Mouse (Mus musculus) T-helper 1 cell (primary cell): Measurements from ENCODE around the gene Lce1m.
"Not testable (repeated sequence)": the region's sequence is repeated elsewhere in the genome, so short reads cannot be mapped to it uniquely, and the experiment has no call there.

Experiments used
- in situ Hi-C: fragments of 300-600 bp; cut with MboI, MseI; formaldehyde crosslinking; loops from one replicate; pipeline ENCODE4 v1.15.1; 2025; ENCODE audit warnings: high pct_unique_total_duplicates

Gene Lce1m

GRCm38 (mm10) chr3:93018960-93019359 lies at the start of gene Lce1m:
TSS of gene Lce1m (minus strand) at chr3:93019060.
- in situ Hi-C loops, result no loop called here

DNA sequence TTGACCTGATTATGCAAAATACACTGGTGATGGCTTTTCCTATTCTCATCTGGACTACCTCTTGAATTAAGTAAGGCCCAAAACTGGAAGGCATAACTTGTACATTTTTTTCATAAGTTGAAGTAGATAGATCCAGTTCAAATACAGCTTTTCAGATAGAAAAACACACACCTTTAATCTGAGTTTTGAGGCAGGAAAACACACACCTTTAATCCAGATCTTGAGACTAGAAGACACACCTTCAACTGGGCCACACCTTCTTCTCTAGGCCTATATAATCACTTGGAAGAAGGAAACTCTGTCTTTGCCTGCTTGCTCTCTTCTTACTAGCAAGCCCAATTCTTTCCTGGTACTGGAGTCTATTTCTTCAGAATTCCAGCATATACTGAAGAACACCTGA lies 49.7 kb upstream of the Lce1m start, which contains the start of gene Gm4858:
Gm4858 (plus strand) TSS at position 301 of the 400 bp plus-strand sequence.
- in situ Hi-C loops, result not testable (repeated sequence)

GRCm38 (mm10) chr3:93052826-93053474 lies 34.1 kb upstream of the Lce1m start:
- in situ Hi-C loops, result no loop called here

DNA sequence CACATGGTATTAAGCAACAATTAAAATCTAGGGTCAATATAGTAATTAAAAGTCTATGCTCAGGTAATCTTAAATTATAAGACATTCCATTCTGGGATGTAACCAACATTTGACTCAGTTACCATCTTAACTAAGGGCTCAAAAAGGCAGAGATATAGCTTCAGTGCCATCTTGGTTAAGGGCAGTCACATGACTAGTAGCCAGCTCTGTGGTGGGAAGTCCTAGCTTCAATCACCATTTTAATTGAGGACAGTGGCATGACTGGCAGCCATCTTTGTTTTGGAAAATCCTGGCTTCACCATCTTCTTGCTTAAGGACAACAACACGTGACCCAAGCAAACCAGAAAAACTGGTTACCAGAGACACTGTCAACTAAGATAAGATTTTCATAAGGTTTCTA lies 31.3 kb upstream of the Lce1m start:
- in situ Hi-C loops, result no loop called here

DNA sequence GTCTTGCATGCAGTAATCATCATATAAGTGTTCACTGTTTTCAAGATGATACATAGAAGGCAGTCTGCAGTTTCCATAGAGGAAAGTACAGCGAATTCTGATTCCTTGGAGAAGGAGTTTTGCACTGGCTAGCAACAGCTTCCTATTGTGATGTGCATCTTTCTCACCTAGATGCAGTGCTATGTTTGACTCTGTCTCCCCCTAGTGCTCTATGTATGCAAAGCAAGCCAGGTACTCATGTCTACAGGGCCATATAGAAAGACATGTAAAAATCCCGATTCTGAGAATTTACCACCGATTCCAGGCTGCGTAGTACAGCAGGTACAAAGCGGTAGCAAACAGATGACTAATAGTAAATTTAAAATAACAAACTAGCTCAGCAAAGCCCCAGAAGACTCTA lies 12.6 kb upstream of the Lce1m start:
- in situ Hi-C loops, result no loop called here

- in situ Hi-C loops, result no loop called here
These were observed 6.6 kb upstream of the Lce1m start for GRCm38 (mm10) chr3:93025486-93025885.

DNA sequence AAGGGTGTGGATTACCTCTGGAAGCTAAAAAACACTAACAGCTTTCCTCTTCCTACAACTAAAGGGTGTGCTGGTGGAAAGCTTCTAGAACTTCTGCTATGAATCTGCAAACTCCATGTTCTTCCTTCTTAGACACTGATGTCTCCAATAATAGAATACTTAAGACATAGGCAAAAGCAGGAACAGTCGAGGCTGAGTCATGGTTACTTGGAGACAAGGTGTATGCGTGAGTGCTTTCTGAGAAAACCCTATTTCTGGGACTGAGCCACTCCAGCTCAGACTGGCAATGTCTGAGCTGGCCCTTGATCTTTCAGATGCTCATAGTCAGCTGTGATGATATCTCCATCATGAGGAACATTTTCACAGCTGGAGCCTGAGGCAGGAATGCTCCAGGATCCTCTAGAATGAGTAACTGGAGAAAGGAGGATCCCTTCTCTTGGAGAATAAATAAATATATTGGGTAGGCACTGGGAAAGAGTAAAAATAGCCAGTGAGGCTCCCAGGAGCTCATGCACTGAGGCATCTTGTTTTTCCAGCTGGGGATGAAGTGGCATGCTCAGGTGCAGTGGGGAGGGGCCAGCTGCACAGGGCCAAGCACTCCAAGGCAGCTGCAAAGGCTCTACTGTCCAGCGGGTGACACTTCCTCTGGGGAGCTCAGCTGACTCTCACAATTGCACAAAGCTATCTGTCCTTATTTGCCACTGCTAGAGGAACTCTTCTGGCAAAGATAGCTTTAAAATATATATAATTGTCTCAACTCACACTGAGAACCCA lies 4.7 kb upstream of the Lce1m start:
- in situ Hi-C loops, result no loop called here

GRCm38 (mm10) chr3:93021171-93021570 lies 2.3 kb upstream of the Lce1m start:
- in situ Hi-C loops, result no loop called here

- in situ Hi-C loops, result no loop called here
These were observed 3.3 kb downstream of the Lce1m start, which contains the start of gene Crct1 for GRCm38 (mm10) chr3:93015460-93016104. TSS of gene Crct1 (minus strand) at chr3:93015687.

DNA sequence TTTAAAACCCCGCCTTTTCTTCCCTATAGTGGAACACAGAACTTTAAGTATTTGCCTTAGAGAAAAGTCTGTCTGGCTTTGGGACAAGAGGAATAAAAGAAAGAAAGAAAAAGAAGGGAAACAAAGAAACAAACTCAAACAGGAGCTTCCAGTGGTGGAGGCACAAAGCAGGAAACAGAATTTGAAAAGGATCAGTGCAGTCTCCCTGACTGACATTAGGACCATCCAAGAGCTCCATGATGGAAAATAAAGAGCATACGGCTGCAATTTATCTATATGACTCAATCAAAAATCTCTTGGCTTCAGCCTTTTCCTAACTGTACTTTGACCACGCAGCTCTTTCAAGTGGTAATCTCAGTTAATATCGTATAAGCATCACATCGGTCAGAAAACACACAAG lies 4.0 kb downstream of the Lce1m start:
- in situ Hi-C loops, result no loop called here

DNA sequence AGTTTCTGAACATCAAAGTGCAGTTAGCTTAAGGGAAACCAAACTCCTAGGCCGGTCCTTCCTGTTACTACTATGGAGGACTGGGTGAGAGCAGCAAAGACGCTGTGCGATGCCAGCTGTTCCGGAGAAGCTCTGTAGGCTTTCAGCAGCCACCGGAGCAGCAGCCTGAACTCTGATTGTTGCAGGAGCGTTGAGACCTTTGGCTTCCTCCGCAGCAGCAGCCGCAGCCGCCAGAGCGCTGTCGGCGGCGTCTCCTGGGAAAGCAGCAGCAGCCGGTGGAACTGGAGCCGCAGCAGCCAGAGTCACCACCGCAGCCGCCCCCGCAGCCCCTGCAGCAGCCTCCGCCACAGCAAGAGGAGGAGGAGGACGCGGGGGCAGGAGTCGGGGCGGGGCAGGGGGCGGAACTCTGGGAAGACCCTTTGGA lies 4.5 kb downstream of the Lce1m start:
- in situ Hi-C loops, result no loop called here

- in situ Hi-C loops, result no loop called here
These were observed 16.0 kb downstream of the Lce1m start for GRCm38 (mm10) chr3:93002843-93003242.

DNA sequence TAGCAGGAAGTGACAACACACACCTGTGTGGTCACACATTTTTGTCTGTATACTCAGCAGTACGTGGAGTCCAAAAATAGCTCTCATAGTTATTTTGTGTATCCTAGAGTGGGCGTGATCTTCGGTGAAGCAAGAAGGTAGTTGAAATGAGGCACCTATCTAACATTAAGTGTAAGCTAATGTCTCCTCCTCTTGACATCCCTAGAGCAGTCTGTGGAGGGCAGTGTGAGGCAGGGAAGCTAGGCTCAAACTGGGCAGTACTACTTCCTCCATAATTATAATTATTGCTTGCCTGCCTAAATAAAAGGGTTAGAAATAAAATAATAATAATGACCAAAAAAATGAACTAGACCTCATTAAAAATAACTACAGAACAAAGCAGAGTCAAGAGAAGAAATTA lies 18.2 kb downstream of the Lce1m start:
- in situ Hi-C loops, result no loop called here

- in situ Hi-C loops, result no loop called here
These were observed 20.2 kb downstream of the Lce1m start for GRCm38 (mm10) chr3:92998691-92999090.

DNA sequence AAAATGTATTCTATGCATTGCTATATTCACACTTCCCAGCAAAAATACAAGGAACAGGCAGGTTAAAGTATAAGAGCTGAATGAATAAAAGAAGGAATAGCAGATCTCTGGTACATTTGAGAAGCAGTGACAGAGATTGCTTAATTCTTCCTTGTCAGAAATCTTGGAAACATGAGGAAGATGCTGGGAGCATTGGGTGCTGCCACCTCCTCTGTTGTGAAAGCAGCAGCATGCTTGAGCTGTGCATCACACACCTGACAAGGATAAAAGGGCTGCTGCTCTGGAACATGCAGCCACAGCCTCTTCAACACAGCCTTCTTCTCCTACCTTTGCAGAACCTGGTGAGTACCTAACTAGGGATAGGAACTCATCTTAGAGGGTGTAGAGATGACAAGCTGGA lies 26.9 kb downstream of the Lce1m start, which contains the start of gene Lce3f:
Lce3f (plus strand) TSS at position 301 of the 400 bp plus-strand sequence.
- in situ Hi-C loops, result no loop called here

GRCm38 (mm10) chr3:92978484-92978883 lies 40.4 kb downstream of the Lce1m start:
- in situ Hi-C loops, result no loop called here
